Mouse (Mus musculus): ENCODE results near the gene Btbd9.

DNA sequence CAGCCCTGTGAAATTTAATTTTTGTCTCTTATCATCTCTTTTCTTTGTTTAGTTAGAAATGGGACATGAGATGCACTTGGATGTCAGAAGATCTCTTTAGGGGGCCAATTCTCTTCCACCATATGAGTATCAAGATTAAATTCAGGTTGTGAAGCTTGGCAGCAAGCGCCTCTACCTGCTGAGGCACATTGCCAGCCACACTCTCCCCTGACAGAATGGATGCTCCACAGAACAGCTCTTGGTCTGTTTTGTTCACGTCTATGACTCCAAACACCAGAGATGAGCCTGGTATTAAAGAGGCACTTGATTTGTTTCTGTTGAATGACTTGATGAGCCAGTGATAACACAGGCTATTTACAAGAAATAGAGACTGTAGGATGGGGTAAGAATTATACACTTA is 13.5 kb downstream of the Btbd9 start:
- TF ChIP-seq CTCF (IDR thresholded peaks at IDR 0.05; ENCODE audit: low read depth, low read length) = no peak
- TF ChIP-seq POLR2A (IDR thresholded peaks at IDR 0.05; ENCODE audit: insufficient read depth, low read length) = no peak
